Mouse (Mus musculus) frontal cortex, postnatal 10 days (tissue): ENCODE results near the gene Cog4.
A peak's percentile ranks its signal among the peaks of the same experiment; 100 is the strongest.
"Not testable (repeated sequence)": the region's sequence is repeated elsewhere in the genome, so short reads cannot be mapped to it uniquely, and the experiment has no call there.

Source experiments
- DNase-seq, 2 experiments: peaks; one replicate each; pipeline ENCODE4 v3.0.0; 2022; ENCODE audit warnings: low spot score in 2 of 2, mixed read lengths in 1 of 2

Cog4 gene

DNA sequence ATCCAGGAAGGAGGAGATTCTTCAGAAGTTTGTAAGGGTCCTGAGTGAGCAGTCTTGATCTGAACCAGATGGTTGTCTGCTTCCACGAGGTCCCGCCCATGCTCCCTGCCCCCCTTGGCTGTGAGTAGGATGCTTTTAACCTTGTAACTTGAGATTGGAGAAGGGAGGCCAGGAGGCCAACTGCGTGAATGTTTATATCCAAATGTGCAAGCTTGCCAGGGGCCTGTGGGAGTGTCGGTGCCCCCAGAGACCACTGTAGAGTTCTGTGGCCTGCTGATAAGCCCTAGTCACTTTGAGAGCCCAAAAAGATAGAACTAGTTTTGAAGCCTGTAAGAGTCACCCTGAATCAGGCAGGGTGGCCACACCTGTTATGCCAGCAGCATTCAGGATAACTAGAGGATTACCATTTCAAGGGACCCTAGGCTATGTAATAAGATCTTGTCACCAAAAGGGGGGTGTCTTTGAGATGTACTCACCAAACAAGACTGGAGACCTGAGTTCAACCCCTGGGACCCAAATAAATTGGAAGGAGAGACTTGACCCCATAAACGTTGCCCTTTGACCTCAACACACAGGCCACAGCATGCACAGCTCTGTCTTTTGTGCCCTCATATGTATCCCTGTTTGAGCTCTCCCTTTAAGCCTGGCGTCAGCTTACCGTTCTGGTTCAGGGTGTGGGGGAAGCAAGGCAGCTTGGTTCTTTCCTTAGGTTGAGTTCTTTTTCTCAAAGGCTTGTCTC, 75.3 kb downstream of the Cog4 start:
- DNase-seq = no peak

DNA sequence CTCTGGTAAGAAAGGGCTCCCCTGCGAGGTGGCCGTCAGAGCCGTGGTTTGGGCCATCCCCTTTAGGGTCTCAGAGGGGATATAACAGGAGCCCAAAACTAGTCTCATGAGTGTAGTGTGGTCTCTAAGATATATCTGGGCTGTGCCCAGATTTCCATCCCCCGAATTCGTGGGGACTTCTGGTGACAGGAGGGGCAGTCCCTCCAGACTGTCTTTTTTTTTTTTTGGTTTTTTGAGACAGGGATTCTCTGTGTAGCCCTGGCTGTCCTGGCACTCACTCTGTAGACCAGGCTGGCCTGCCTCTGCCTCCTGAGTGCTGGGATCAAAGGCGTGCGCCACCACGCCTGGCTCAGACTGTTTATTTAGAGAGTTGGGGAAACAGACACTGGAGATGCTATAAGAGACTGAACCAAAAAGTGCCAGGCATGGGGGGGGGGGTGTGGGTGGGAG, 79.3 kb downstream of the Cog4 start:
- no peak for DNase-seq

DNA sequence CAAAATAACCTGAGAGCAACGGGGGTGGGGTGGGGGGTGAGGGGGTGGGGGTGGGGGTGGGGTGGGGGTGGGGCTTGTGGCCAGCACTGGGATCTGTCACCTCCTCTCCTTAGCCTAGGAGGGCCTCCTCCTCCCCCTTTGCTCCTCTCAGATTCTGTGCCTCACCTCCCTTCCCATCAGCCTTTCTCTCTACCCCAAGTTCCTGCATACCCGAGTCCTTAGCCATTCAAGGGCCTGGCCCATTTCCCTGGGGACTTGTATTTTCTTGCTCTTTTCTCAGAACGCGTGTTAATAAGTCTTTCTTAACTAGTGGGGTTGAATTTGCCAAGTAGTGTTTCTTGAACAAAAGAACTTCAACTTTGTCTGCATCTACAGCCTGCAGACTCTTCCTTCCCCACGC, 80.3 kb downstream of the Cog4 start:
- DNase-seq = no peak

DNA sequence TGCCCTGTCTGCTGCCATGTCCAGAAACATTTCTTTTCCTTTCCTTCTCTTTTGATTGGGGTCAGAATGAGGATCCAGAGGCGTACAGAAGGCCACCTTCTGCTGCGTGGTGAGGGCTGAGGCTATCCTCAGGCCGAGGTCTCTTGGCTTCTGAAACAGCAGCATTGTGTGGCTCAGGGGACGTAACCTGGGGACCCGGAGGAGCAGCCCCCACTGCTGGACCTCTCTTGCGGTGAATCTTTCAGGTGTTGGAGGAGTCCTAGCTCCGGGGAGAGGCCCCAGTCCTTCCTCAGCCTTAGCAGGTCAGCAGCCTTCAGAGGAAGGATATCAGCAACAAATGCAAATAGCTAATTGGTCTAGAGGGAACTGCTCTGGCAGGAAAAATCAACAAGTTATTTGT, 82.0 kb downstream of the Cog4 start:
- DNase-seq = no peak

DNA sequence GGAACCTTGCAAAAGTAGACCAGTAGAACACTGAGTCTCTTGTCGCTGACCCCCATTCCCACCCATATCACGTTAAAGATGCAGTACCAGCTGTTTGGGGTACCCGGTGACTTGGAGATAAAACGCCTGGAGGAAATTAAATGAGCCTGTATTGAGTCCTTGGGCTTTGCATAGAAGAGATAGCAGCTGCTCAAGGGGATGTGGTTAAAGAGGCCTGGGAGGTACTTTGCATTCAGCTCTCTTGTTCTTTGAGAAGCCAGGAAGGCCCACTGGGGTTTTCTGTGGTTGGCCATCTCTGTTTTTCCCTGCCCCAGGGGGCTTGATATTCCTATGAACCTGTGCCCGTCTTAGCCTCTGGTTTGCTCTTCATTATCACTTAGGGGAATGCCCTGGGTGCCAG, 82.7 kb downstream of the Cog4 start:
- no peak for DNase-seq

- not testable (repeated sequence) for DNase-seq
These were observed 83.3 kb downstream of the Cog4 start for GRCm38 (mm10) chr8:110929672-110930071.

DNA sequence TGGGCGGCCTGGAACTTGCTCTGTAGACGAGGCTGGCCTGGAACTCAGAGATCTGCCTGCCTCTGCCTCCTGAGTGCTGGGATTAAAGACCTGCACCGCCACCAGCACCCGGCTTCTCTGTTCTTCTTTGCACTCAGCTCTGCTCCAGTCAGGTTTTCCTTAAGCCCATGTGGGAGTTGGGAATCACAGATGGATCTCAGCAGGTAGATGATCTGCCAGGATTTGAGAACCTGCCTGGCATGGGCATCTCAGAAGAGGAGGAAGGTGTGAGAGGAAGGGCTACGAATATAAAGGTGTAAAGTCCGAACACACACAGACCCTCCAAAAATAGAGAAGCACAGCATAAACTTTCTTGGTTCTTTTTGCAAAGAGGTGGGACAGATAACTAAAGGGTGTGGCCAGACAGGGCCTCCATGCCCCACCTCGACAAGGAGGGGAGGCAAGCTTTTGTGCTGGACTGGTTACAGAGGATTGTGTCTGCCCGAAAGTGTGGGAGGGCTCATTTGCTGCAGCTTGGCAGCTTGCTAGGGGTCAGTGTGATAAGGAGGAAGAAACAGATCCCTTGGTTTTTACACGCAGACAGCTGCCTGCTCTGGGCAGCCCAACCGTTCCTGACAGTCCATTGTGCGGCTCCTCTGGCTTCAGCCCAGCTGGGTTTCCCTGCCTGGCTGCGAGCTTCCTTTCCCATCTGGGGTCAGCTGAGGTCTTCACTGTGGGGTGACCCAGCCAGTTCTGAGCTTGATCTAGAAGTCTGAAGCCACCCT, 85.0 kb downstream of the Cog4 start:
- DNase-seq = peak in 1 of 2 experiments; percentile 52
